ENCODE assay signal across 13 mouse cellular contexts in the genomic region with DNA sequence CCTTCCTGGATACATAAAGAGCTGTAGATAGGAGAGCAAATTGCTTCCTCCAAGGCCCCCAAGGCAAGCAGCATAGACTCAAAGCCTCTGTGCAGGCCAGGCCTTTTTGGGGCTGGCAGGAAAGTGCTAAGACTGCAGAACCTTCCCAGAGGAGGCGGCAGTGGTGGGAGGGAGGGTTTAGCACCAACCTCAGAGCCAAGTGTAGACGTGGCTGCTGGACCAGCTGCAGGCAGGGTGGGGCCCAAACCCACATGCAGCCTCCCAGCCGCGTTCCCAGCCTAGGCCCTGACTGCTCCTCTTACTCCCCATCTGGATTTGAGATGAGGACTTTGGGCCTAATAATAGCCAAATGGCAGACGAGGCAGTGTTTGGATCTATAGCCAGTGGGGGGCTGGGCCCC. TPM values are rescaled to one million over a fixed set of nuclear protein-coding genes. Genes with fewer than 3 reads are reported as not detected.
DNase-seq lines count a peak whose midpoint lies in the region; ATAC-seq lines count a peak whose summit lies in the region.
"Had no signal": no experiment of that assay in that cellular context is flagged by ENCODE, and none has a peak within 500 bp of the region (broad histone marks: within the 10 kb centered on the region; RNA-seq: fewer than 3 reads in every experiment).

No protein-coding gene starts in this region.

- WGBS in embryonic facial prominence, embryonic 12.5 days, result 26% methylated on average over 5 of the region's 5 CpGs
- 41% methylated on average over 5 of the region's 5 CpGs for WGBS in embryonic facial prominence, embryonic 10.5 days
- 43% methylated on average over 5 of the region's 5 CpGs for whole genome bisulfite sequencing in lung, embryonic 16.5 days
- WGBS in forebrain, embryonic 15.5 days, result 52% methylated on average over 5 of the region's 5 CpGs

- no peak overlapping the region for H3K4me2 ChIP-seq in embryonic facial prominence, embryonic 12.5 days (replicated peaks)
- no peak overlapping the region for H3K4me2 ChIP-seq in lung, embryonic 16.5 days (ENCODE audit: low read depth, low read length)
- no peak overlapping the region for H3K4me2 ChIP-seq in forebrain, embryonic 15.5 days (replicated peaks)
- H3K4me2 ChIP-seq: liver, embryonic 15.5 days had no signal

- no peak for ATAC-seq in embryonic facial prominence, embryonic 12.5 days (ENCODE audit: insufficient number of reproducible peaks, insufficient read depth, low FRiP score, low TSS enrichment)
- ATAC-seq in lung, embryonic 16.5 days (ENCODE audit: low read depth), result peak; percentile 16; the same call in 1 of the 2 replicates
- ATAC-seq in granulocyte monocyte progenitor cell, adult 5-6 weeks (replicated peaks; ENCODE audit: poor library complexity, severe bottlenecking), result no peak
- no peak for ATAC-seq in forebrain, embryonic 15.5 days (replicated peaks)

- no peaks in the 10 kb centered on the region for H3K36me3 ChIP-seq in embryonic facial prominence, embryonic 12.5 days
- no peaks in the 10 kb centered on the region for H3K36me3 ChIP-seq in embryonic facial prominence, embryonic 10.5 days (replicated peaks)
- no peaks in the 10 kb centered on the region for H3K36me3 ChIP-seq in lung, embryonic 16.5 days (ENCODE audit: control insufficient read depth, insufficient read depth, low read length)
- no peaks in the 10 kb centered on the region for H3K36me3 ChIP-seq in forebrain, embryonic 15.5 days
- H3K36me3 ChIP-seq: liver, embryonic 15.5 days had no signal

- peaks cover 11% of the 10 kb centered on the region; the same call in 1 of the 2 replicates for H3K4me1 ChIP-seq in embryonic facial prominence, embryonic 12.5 days
- peaks cover 32% of the 10 kb centered on the region for H3K4me1 ChIP-seq in embryonic facial prominence, embryonic 10.5 days
- H3K4me1 ChIP-seq in lung, embryonic 16.5 days (replicated peaks; ENCODE audit: control insufficient read depth, insufficient read depth, low read length), result peaks cover 18% of the 10 kb centered on the region
- H3K4me1 ChIP-seq in forebrain, embryonic 15.5 days, result peaks cover 5% of the 10 kb centered on the region; the same call in 1 of the 2 replicates

- H3K27me3 ChIP-seq in embryonic facial prominence, embryonic 12.5 days, result no peaks in the 10 kb centered on the region
- H3K27me3 ChIP-seq in embryonic facial prominence, embryonic 10.5 days (replicated peaks; ENCODE audit: low read depth, poor library complexity, severe bottlenecking), result no peaks in the 10 kb centered on the region
- H3K27me3 ChIP-seq in lung, embryonic 16.5 days (ENCODE audit: control insufficient read depth, insufficient read depth, low read depth, low read length), result no peaks in the 10 kb centered on the region
- no peaks in the 10 kb centered on the region for H3K27me3 ChIP-seq in forebrain, embryonic 15.5 days
- H3K27me3 ChIP-seq: liver, embryonic 15.5 days had no signal

- H3K9ac ChIP-seq in embryonic facial prominence, embryonic 12.5 days, result no peak overlapping the region
- no peak overlapping the region for H3K9ac ChIP-seq in lung, embryonic 16.5 days (ENCODE audit: low read length)
- H3K9ac ChIP-seq in forebrain, embryonic 15.5 days (replicated peaks), result no peak overlapping the region
- H3K9ac ChIP-seq: liver, embryonic 15.5 days had no signal

- H3K9me3 ChIP-seq in embryonic facial prominence, embryonic 12.5 days, result 0 out of 2 replicates have a peak, but pooled peaks cover 7% of the 10 kb centered on the region
- peaks cover 6% of the 10 kb centered on the region for H3K9me3 ChIP-seq in embryonic facial prominence, embryonic 10.5 days
- H3K9me3 ChIP-seq in lung, embryonic 16.5 days (ENCODE audit: control insufficient read depth, low read length), result peaks cover 4% of the 10 kb centered on the region
- no peaks in the 10 kb centered on the region for H3K9me3 ChIP-seq in forebrain, embryonic 15.5 days
- H3K9me3 ChIP-seq: liver, embryonic 15.5 days had no signal

- H3K4me3 ChIP-seq in embryonic facial prominence, embryonic 12.5 days, result no peak overlapping the region
- no peak overlapping the region for H3K4me3 ChIP-seq in embryonic facial prominence, embryonic 10.5 days
- no peak overlapping the region for H3K4me3 ChIP-seq in lung, embryonic 16.5 days (ENCODE audit: low read length)
- H3K4me3 ChIP-seq in forebrain, embryonic 15.5 days, result no peak overlapping the region
- H3K4me3 ChIP-seq: liver, embryonic 15.5 days had no signal

- no peak for DNase-seq in embryonic facial prominence, embryonic 10.5 days (ENCODE audit: low spot score)
- DNase-seq in NIH3T3 (ENCODE audit: low read depth), result peak; percentile 93
- peak; percentile 71 for DNase-seq in heart, adult 8-10 months (ENCODE audit: low spot score)
- DNase-seq in kidney, postnatal 4 days, result no peak
- DNase-seq: B cell, adult 2 months; cerebellum, adult 18-20 months; thymus, postnatal 36 days had no signal

- H3K27ac ChIP-seq in embryonic facial prominence, embryonic 12.5 days, result 0 out of 2 replicates have a peak overlapping the region, but pooled peaks have one; percentile 7
- no peak overlapping the region; the same call in 1 of the 2 replicates for H3K27ac ChIP-seq in embryonic facial prominence, embryonic 10.5 days (replicated peaks)
- peak overlapping the region; percentile 33 for H3K27ac ChIP-seq in lung, embryonic 16.5 days (ENCODE audit: low read length)
- no peak overlapping the region for H3K27ac ChIP-seq in forebrain, embryonic 15.5 days (replicated peaks)
- H3K27ac ChIP-seq: kidney, postnatal 0 days; liver, embryonic 15.5 days had no signal

RNA-seq across cellular contexts. Expression of gene Smtn, which starts 2.6 kb away (rescaled TPM):
- 51.0 and 55.7 TPM in 2 replicates for polyA plus RNA-seq in embryonic facial prominence, embryonic 12.5 days (2016; fragmentation: Nextera tagmentation; extraction: Ambion mirVana)
- polyA plus RNA-seq in embryonic facial prominence, embryonic 10.5 days (2016; fragmentation: Nextera tagmentation; extraction: Ambion mirVana), result 40.5 and 42.6 TPM in 2 replicates
- total RNA-seq in heart, adult 8-10 months (2022), result 100 to 1,000 TPM; 128 to 185 (median 149) TPM
- polyA plus RNA-seq in lung, embryonic 16.5 days (2015; fragmentation: Nextera tagmentation; extraction: Ambion mirVana), result 110 and 121 TPM in 2 replicates
- total RNA-seq in granulocyte monocyte progenitor cell, adult 5-6 weeks (2014; fragmentation: Nextera tagmentation), result 7.5 and 10.5 TPM in 2 replicates
- total RNA-seq in granulocyte monocyte progenitor cell, adult 5-6 weeks (2017), result 7.0 and 8.3 TPM in 2 replicates
- polyA plus RNA-seq in forebrain, embryonic 15.5 days (2015; fragmentation: Nextera tagmentation; extraction: Ambion mirVana), result 17.7 and 18.5 TPM in 2 replicates

RNA-seq across cellular contexts. Expression of gene Selenom, which starts 28.5 kb away (rescaled TPM):
- polyA plus RNA-seq in embryonic facial prominence, embryonic 12.5 days (2016; fragmentation: Nextera tagmentation; extraction: Ambion mirVana), result 102 and 110 TPM in 2 replicates
- polyA plus RNA-seq in embryonic facial prominence, embryonic 10.5 days (2016; fragmentation: Nextera tagmentation; extraction: Ambion mirVana), result 39.3 and 50.2 TPM in 2 replicates
- total RNA-seq in heart, adult 8-10 months (2022), result 10 to 100 TPM; 33.5 to 51.0 (median 41.9) TPM
- polyA plus RNA-seq in lung, embryonic 16.5 days (2015; fragmentation: Nextera tagmentation; extraction: Ambion mirVana), result 110 and 116 TPM in 2 replicates
- 22.0 and 28.8 TPM in 2 replicates for total RNA-seq in granulocyte monocyte progenitor cell, adult 5-6 weeks (2014; fragmentation: Nextera tagmentation)
- total RNA-seq in granulocyte monocyte progenitor cell, adult 5-6 weeks (2017), result 17.0 and 21.1 TPM in 2 replicates
- 41.6 and 44.2 TPM in 2 replicates for polyA plus RNA-seq in forebrain, embryonic 15.5 days (2015; fragmentation: Nextera tagmentation; extraction: Ambion mirVana)

RNA-seq across cellular contexts. Expression of gene Inpp5j, which starts 38.4 kb away (rescaled TPM):
- 0.50 and 0.55 TPM in 2 replicates for polyA plus RNA-seq in embryonic facial prominence, embryonic 12.5 days (2016; fragmentation: Nextera tagmentation; extraction: Ambion mirVana)
- polyA plus RNA-seq in embryonic facial prominence, embryonic 10.5 days (2016; fragmentation: Nextera tagmentation; extraction: Ambion mirVana), result 0.13 and 0.25 TPM in 2 replicates
- 10 to 100 TPM; 19.9 to 24.1 (median 22.7) TPM for total RNA-seq in heart, adult 8-10 months (2022)
- 1.6 and 1.7 TPM in 2 replicates for polyA plus RNA-seq in lung, embryonic 16.5 days (2015; fragmentation: Nextera tagmentation; extraction: Ambion mirVana)
- 0.94 and 1.1 TPM in 2 replicates for total RNA-seq in granulocyte monocyte progenitor cell, adult 5-6 weeks (2014; fragmentation: Nextera tagmentation)
- total RNA-seq in granulocyte monocyte progenitor cell, adult 5-6 weeks (2017), result 0.09 and 0.57 TPM in 2 replicates
- polyA plus RNA-seq in forebrain, embryonic 15.5 days (2015; fragmentation: Nextera tagmentation; extraction: Ambion mirVana), result 1.8 and 2.7 TPM in 2 replicates

RNA-seq across cellular contexts. Expression of gene Pla2g3, which starts 54.9 kb away (rescaled TPM):
- 0.36 and 0.57 TPM in 2 replicates for polyA plus RNA-seq in embryonic facial prominence, embryonic 12.5 days (2016; fragmentation: Nextera tagmentation; extraction: Ambion mirVana)
- 1.6 and 2.0 TPM in 2 replicates for polyA plus RNA-seq in embryonic facial prominence, embryonic 10.5 days (2016; fragmentation: Nextera tagmentation; extraction: Ambion mirVana)
- under 1 TPM in 2 of 4 experiments, not detected in 2; 0.14 to 0.16 TPM for total RNA-seq in heart, adult 8-10 months (2022)
- 0.38 and 0.52 TPM in 2 replicates for polyA plus RNA-seq in lung, embryonic 16.5 days (2015; fragmentation: Nextera tagmentation; extraction: Ambion mirVana)
- total RNA-seq in granulocyte monocyte progenitor cell, adult 5-6 weeks (2014; fragmentation: Nextera tagmentation), result 0.26 TPM in 1 of 2 replicates, not detected in the other
- total RNA-seq in granulocyte monocyte progenitor cell, adult 5-6 weeks (2017), result not detected in 2 replicates
- 0.39 and 0.72 TPM in 2 replicates for polyA plus RNA-seq in forebrain, embryonic 15.5 days (2015; fragmentation: Nextera tagmentation; extraction: Ambion mirVana)

Comparison
In these comparisons a context has a peak if more than half of its experiments do, and no peak if none do; other contexts are left out.
1. H3K27ac ChIP-seq: peak in embryonic facial prominence, embryonic 12.5 days (single experiment) and lung, embryonic 16.5 days (single experiment); none in embryonic facial prominence, embryonic 10.5 days (single experiment) and forebrain, embryonic 15.5 days (single experiment).
2. DNase-seq: peak in NIH3T3 (single experiment) and heart, adult 8-10 months (single experiment); none in embryonic facial prominence, embryonic 10.5 days (single experiment) and kidney, postnatal 4 days (0 of 2).